ENCODE assay signal across 22 mouse cellular contexts in genomic region chr2:48788901-48789300, GRCm38 (mm10).
"Had no signal": no experiment of that assay in that cellular context is flagged by ENCODE, and none has a peak within 500 bp of the region (broad histone marks: within the 10 kb centered on the region; RNA-seq: fewer than 3 reads in every experiment).

No protein-coding gene starts in this region.

- H3K9ac ChIP-seq: limb, embryonic 13.5 days; liver, embryonic 12.5 days; liver, embryonic 15.5 days; lung, embryonic 15.5 days; neural tube, embryonic 12.5 days; neural tube, embryonic 15.5 days had no signal

- H3K27me3 ChIP-seq: limb, embryonic 13.5 days; liver, embryonic 12.5 days; liver, embryonic 15.5 days; lung, embryonic 15.5 days; megakaryocyte, embryonic 14.5 days; neural tube, embryonic 12.5 days; neural tube, embryonic 15.5 days had no signal

- H3K9me3 ChIP-seq: limb, embryonic 10.5 days; liver, embryonic 12.5 days; liver, embryonic 15.5 days; lung, embryonic 15.5 days; neural tube, embryonic 12.5 days; neural tube, embryonic 15.5 days had no signal

- H3K4me2 ChIP-seq: limb, embryonic 13.5 days; liver, embryonic 12.5 days; liver, embryonic 15.5 days; lung, embryonic 15.5 days; neural tube, embryonic 12.5 days; neural tube, embryonic 15.5 days had no signal

- H3K4me3 ChIP-seq: layer of hippocampus, adult 2 months; limb, embryonic 10.5 days; limb, embryonic 13.5 days; liver, embryonic 12.5 days; liver, embryonic 15.5 days; lung, embryonic 15.5 days; megakaryocyte, embryonic 14.5 days; neural tube, embryonic 12.5 days; neural tube, embryonic 15.5 days had no signal

- DNase-seq: kidney, adult 2 months; kidney, postnatal 25 days; layer of hippocampus, adult 9-11 months; liver; lung, adult 18-20 months; lung, postnatal 10 days; lung, postnatal 36 days; right cerebral cortex, adult 18-20 months; right cerebral cortex, postnatal 14 days; right cerebral cortex, postnatal 4 days; thymus, adult 18-20 months; thymus, postnatal 36 days had no signal

- H3K4me1 ChIP-seq: limb, embryonic 10.5 days; limb, embryonic 13.5 days; liver, embryonic 12.5 days; liver, embryonic 15.5 days; lung, embryonic 15.5 days; megakaryocyte, embryonic 14.5 days; neural tube, embryonic 12.5 days; neural tube, embryonic 15.5 days had no signal

- H3K36me3 ChIP-seq: limb, embryonic 10.5 days; limb, embryonic 13.5 days; liver, embryonic 12.5 days; liver, embryonic 15.5 days; lung, embryonic 15.5 days; neural tube, embryonic 12.5 days; neural tube, embryonic 15.5 days had no signal

- H3K27ac ChIP-seq: kidney, postnatal 0 days; layer of hippocampus, adult 2 months; limb, embryonic 10.5 days; limb, embryonic 13.5 days; liver, embryonic 12.5 days; liver, embryonic 15.5 days; lung, embryonic 15.5 days; neural tube, embryonic 12.5 days; neural tube, embryonic 15.5 days had no signal

- ATAC-seq: liver, embryonic 12.5 days had no signal
